ENCODE assay signal across 19 mouse cellular contexts in genomic region chr14:123133979-123134378, GRCm38 (mm10).
"Had no signal": no experiment of that assay in that cellular context is flagged by ENCODE, and none has a peak within 500 bp of the region (broad histone marks: within the 10 kb centered on the region; RNA-seq: fewer than 3 reads in every experiment).

No protein-coding gene starts in this region.

- H3K9me3 ChIP-seq: liver, embryonic 15.5 days; midbrain, embryonic 10.5 days; midbrain, embryonic 13.5 days; midbrain, embryonic 15.5 days; neural tube, embryonic 13.5 days; neural tube, embryonic 15.5 days had no signal

- ATAC-seq: midbrain, embryonic 13.5 days; midbrain, embryonic 15.5 days had no signal

- DNase-seq: lung, adult 18-20 months; lung, embryonic 14.5 days; lung, postnatal 10 days; lung, postnatal 4 days; retina, postnatal 1 day; right cerebral cortex, adult 18-20 months; right cerebral cortex, postnatal 25 days; right cerebral cortex, postnatal 4 days; spleen, adult 18-20 months; thymus, adult 18-20 months; thymus, postnatal 25 days; thymus, postnatal 4 days had no signal

- H3K4me2 ChIP-seq: liver, embryonic 15.5 days; lung, embryonic 14.5 days; midbrain, embryonic 13.5 days; midbrain, embryonic 15.5 days; neural tube, embryonic 13.5 days; neural tube, embryonic 15.5 days had no signal

- H3K9ac ChIP-seq: liver, embryonic 15.5 days; lung, embryonic 14.5 days; midbrain, embryonic 13.5 days; midbrain, embryonic 15.5 days; neural tube, embryonic 13.5 days; neural tube, embryonic 15.5 days had no signal

- H3K4me1 ChIP-seq: liver, embryonic 15.5 days; midbrain, embryonic 10.5 days; midbrain, embryonic 13.5 days; midbrain, embryonic 15.5 days had no signal

- H3K27me3 ChIP-seq: liver, embryonic 15.5 days; midbrain, embryonic 13.5 days; midbrain, embryonic 15.5 days; neural tube, embryonic 13.5 days; neural tube, embryonic 15.5 days had no signal

- H3K4me3 ChIP-seq: liver, embryonic 15.5 days; midbrain, embryonic 10.5 days; midbrain, embryonic 13.5 days; midbrain, embryonic 15.5 days; myocyte; neural tube, embryonic 13.5 days; neural tube, embryonic 15.5 days had no signal

- H3K36me3 ChIP-seq: liver, embryonic 15.5 days; midbrain, embryonic 10.5 days; midbrain, embryonic 13.5 days; midbrain, embryonic 15.5 days; neural tube, embryonic 13.5 days; neural tube, embryonic 15.5 days had no signal

- H3K27ac ChIP-seq: liver, embryonic 15.5 days; midbrain, embryonic 10.5 days; midbrain, embryonic 13.5 days; midbrain, embryonic 15.5 days; neural tube, embryonic 13.5 days; neural tube, embryonic 15.5 days had no signal
